Mouse (Mus musculus): Measurements from ENCODE around the gene Klf2. TPM values are rescaled to one million over a fixed set of nuclear protein-coding genes. Genes with fewer than 3 reads are reported as not detected.

Klf2 gene
- 15.6 and 42.1 TPM in 2 replicates for polyA plus RNA-seq (2012; rRNA removed; ENCODE audit: low replicate concordance)

DNA sequence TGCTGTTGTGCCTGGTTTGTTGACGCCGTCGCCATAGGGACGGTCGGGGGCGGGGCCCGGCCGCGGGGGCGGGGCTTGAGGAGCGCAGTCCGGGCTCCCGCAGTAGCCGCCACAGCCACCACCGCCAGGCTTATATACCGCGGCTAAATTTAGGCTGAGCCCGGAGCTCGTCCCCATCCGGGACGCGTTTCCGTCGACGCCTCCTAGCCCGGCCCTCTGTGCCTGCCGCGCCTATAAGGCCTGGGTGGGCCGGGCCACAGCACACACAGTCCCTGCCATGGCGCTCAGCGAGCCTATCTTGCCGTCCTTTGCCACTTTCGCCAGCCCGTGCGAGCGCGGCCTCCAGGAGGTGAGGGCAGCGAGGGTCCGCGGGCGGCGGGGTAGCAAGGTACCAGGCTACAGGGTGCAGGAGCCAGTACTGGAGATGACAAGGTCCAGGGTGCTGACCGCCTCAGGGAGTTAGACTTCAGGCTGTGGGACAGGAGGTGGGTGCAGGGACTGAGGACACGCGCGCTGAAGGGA lies at the start of gene Klf2:
Klf2 (plus strand) TSS at position 233 of the 522 bp plus-strand sequence.

DNA sequence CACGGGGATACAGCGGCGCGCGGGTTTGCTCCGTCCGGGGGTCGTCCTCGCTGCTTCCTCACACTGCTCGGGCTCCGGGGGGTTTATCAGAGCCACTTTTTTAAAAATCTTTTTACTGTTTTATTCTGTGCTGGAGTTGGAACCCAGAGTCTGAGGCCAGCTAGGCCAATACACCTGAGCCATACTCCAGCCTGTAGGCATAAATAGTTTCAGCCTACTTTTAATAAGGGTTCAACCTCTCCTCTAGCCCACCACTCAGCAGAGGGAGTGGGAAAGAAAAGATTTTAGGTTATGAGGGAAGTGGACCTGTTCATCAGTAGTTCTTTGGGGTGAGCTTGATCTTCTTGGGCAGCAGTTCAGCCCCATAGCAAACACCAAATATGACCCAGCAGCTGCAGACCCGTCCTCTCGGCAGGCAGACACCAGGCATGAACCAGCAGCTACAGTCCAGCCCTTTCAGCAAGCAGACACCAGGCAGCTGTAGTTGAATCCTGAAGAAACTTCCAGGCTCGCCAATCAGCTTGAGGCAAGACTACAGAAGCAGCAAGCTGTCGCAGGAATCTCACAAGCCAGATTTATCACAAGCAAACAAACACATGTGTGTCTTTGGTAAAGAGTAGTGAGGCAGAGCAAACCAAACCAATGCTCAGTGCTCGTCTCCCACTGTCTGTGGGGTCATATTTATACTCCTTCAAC lies 13.5 kb upstream of the Klf2 start, which contains the start of gene Gm10282:
Gm10282 (minus strand) TSS at position 51 of the 696 bp plus-strand sequence.

Other genes with a start within 250 kb of the Klf2 start
- not detected in 2 replicates for gene Olfr373, start 235.9 kb upstream of the Klf2 start, polyA plus RNA-seq (2012; rRNA removed; ENCODE audit: low replicate concordance)
- gene Olfr374, start 212.0 kb upstream of the Klf2 start, polyA plus RNA-seq (2012; rRNA removed; ENCODE audit: low replicate concordance) = not detected in 2 replicates
- gene Tpm4, start 184.1 kb upstream of the Klf2 start, polyA plus RNA-seq (2012; rRNA removed; ENCODE audit: low replicate concordance) = 13.1 and 18.1 TPM in 2 replicates
- 39.6 and 59.2 TPM in 2 replicates for gene Rab8a, start 157.8 kb upstream of the Klf2 start, polyA plus RNA-seq (2012; rRNA removed; ENCODE audit: low replicate concordance)
- 3.3 and 3.4 TPM in 2 replicates for gene Hsh2d, start 129.4 kb upstream of the Klf2 start, polyA plus RNA-seq (2012; rRNA removed; ENCODE audit: low replicate concordance)
- 0.27 TPM in 1 of 2 replicates, not detected in the other for gene Cib3, start 106.2 kb upstream of the Klf2 start, polyA plus RNA-seq (2012; rRNA removed; ENCODE audit: low replicate concordance)
- gene Gm11034, start 105.4 kb upstream of the Klf2 start, polyA plus RNA-seq (2012; rRNA removed; ENCODE audit: low replicate concordance) = not detected in 2 replicates
- gene Fam32a, start 99.3 kb upstream of the Klf2 start, polyA plus RNA-seq (2012; rRNA removed; ENCODE audit: low replicate concordance) = 17.5 and 26.9 TPM in 2 replicates
- gene Ap1m1, start 79.0 kb upstream of the Klf2 start, polyA plus RNA-seq (2012; rRNA removed; ENCODE audit: low replicate concordance) = 35.4 and 46.7 TPM in 2 replicates
- gene Gm10282, start 13.8 kb upstream of the Klf2 start, polyA plus RNA-seq (2012; rRNA removed; ENCODE audit: low replicate concordance) = not detected in 2 replicates
- 17.3 and 17.9 TPM in 2 replicates for gene Eps15l1, start 102.4 kb downstream of the Klf2 start, polyA plus RNA-seq (2012; rRNA removed; ENCODE audit: low replicate concordance)
- not detected in 2 replicates for gene Calr3, start 124.8 kb downstream of the Klf2 start, polyA plus RNA-seq (2012; rRNA removed; ENCODE audit: low replicate concordance)
- gene 1700030K09Rik, start 124.8 kb downstream of the Klf2 start, polyA plus RNA-seq (2012; rRNA removed; ENCODE audit: low replicate concordance) = 2.3 and 3.4 TPM in 2 replicates
- 35.4 and 46.2 TPM in 2 replicates for gene Cherp, start 156.2 kb downstream of the Klf2 start, polyA plus RNA-seq (2012; rRNA removed; ENCODE audit: low replicate concordance)
- gene Slc35e1, start 173.6 kb downstream of the Klf2 start, polyA plus RNA-seq (2012; rRNA removed; ENCODE audit: low replicate concordance) = 112 and 120 TPM in 2 replicates
- 8.5 and 14.0 TPM in 2 replicates for gene Med26, start 229.2 kb downstream of the Klf2 start, polyA plus RNA-seq (2012; rRNA removed; ENCODE audit: low replicate concordance)

Data from duodenum, adult 2 months (tissue).